Mouse (Mus musculus) kidney, adult 2 months (tissue): ENCODE data around the gene Gm3667. TPM values are rescaled to one million over a fixed set of nuclear protein-coding genes. Genes with fewer than 3 reads are reported as not detected.
"Not testable (repeated sequence)": the region's sequence is repeated elsewhere in the genome, so short reads cannot be mapped to it uniquely, and the experiment has no call there.

Experiments
- DNase-seq: peaks from one replicate; pipeline ENCODE4 v3.0.0; 2021
- H3K27ac ChIP-seq: fragments of 200-500 bp; 2 replicates; pipeline ENCODE4 v1.5.1; 2012; ENCODE audit warnings: low read depth, low read length, control low read depth, inconsistent platforms; ENCODE audit not compliant: insufficient read depth
- H3K27me3 ChIP-seq: fragments of 200-500 bp; replicated peaks from 2 replicates; pipeline ENCODE4 v1.6.1; 2012; ENCODE audit warnings: mild to moderate bottlenecking, moderate library complexity, low read length, inconsistent platforms; ENCODE audit not compliant: control insufficient read depth, insufficient read depth
- H3K36me3 ChIP-seq: fragments of 200-500 bp; 2 replicates; pipeline ENCODE4 v1.6.1; 2012; ENCODE audit warnings: mild to moderate bottlenecking, moderate library complexity, low read length, inconsistent platforms; ENCODE audit not compliant: control insufficient read depth, insufficient read depth
- H3K4me1 ChIP-seq: fragments of 200-500 bp; 2 replicates; pipeline ENCODE4 v1.6.1; 2011; ENCODE audit warnings: low read length; ENCODE audit not compliant: control insufficient read depth, insufficient read depth
- H3K4me3 ChIP-seq: fragments of 200-500 bp; 2 replicates; pipeline ENCODE4 v1.5.1; 2011; ENCODE audit warnings: mild to moderate bottlenecking, low read depth, low read length, control low read depth; ENCODE audit not compliant: insufficient read depth
- WGBS: fragments of 180-500 bp; shearing (Covaris S2); methylation state at CpG from one replicate; pipeline ENCODE4 v1.1.7; 2018; 5-methylcytosine and 5-hydroxymethylcytosine counted together
- polyA plus RNA-seq: library from polyadenylated mRNA; depleted of rRNA; stranded (reverse); fragments of >200 nt; gene quantifications from 2 replicates; pipeline ENCODE4 v1.2.3, GENCODE M21; 2012; rRNA removed

The Gm3667 gene
- not detected in 2 replicates for polyA plus RNA-seq

DNA sequence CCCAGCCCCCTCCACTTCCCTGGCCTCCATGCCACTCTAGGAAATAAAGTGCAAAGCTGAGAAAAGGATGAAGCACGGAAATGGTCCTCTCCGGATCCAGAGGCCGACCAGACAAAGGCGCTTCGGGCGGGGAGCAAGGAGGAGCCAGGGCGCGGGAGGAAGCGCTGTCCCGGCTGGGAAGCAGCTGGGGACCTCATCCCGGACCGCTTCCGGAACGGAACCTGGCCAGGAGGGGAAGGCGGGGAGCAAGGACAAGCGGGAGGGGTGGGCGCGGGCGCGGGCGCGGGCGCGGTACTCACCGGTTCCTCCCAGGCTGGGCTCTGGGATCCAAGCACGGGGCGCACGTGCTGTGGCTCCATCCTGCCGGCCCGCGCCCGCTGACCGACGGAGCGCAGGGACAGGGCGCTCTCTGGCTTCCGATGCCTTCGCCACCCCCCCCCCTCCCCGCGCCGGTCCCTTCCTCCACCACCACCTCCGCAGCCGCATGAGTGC lies at the start of gene Gm3667:
Gm3667 (minus strand) TSS at position 442 of the 492 bp plus-strand sequence.
- under 1% methylated on average over 26 of the region's 43 CpGs for WGBS

DNA sequence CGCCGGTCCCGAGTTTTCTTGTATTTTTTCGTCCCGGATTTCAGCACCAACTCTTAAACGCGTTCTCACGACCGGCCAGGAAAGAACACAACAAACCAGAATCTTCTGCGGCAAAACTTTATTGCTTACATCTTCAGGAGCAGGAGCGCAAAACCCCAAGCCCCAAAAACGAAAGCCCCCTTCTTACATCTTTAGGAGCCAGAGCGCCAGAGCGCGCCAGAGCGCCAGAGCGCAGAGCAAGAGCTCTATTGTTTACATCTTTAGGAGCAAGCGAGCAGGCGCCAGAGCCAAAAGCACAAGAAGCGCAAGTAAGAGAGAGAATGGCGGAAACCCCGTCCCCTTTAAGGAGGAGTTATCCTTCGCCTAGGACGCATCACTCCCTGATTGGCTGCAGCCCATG lies 10.1 kb upstream of the Gm3667 start:
- not testable (repeated sequence) for H3K36me3 ChIP-seq, H3K4me1 ChIP-seq, H3K4me3 ChIP-seq, H3K27me3 ChIP-seq, H3K27ac ChIP-seq
- 96% methylated on average over 20 of the region's 24 CpGs for WGBS
- DNase-seq = peak; percentile 1

More for the DNA sequence above, at the start of gene Gm3667:
- H3K27ac ChIP-seq, H3K36me3 ChIP-seq, H3K4me3 ChIP-seq, H3K27me3 ChIP-seq, H3K4me1 ChIP-seq: not testable (repeated sequence)
- peak; percentile 2 for DNase-seq

DNA sequence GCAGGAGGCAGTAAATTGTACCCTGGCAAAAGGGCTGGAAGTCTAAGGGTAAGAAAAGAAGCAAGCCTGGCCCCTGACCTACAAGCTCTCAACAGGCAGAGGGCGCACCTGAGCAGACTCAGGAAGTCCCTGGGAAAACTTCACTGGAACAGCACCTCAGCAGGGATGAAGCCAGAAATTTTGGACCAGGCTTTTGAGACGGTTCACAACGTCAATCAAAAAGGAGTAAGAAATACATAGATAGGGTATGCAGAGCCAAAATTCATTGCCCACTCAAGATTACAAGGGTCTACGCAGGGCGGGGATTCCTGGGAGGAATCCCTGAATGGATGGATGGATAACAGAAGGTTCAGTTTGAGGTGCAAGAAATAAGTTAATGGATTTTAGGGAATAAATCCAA lies 951 bp downstream of the Gm3667 start:
- not testable (repeated sequence) for H3K4me3 ChIP-seq, H3K36me3 ChIP-seq, H3K4me1 ChIP-seq, H3K27me3 ChIP-seq, H3K27ac ChIP-seq
- 7% methylated on average over 5 of the region's 5 CpGs for WGBS
- DNase-seq = peak; percentile 16

DNA sequence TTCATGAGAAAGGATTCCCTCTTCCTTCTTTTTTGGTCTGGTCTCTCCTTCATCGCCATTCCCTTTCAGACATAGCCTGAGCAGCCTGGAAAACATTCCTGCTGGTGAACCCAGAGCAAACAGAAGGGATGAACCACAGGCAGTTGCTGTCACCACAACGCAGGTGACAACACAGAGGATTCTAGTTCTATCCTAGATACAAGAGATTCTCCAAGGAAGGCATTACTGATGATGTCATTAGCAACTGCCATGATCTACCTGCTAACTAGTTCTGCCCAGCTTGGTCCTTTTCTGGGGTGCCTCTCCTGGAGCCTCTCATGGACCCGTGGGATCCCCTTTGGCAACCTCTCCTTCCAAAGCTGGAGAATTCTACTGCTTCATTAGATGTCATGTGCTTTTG lies 49.6 kb downstream of the Gm3667 start, which contains the start of gene Gm3642:
Gm3642 (minus strand) TSS at position 101 of the 400 bp plus-strand sequence.
- WGBS = no CpG with 5 or more reads among the region's 3 CpGs
- H3K27me3 ChIP-seq, H3K27ac ChIP-seq, H3K36me3 ChIP-seq, H3K4me3 ChIP-seq, DNase-seq, H3K4me1 ChIP-seq: not testable (repeated sequence)

DNA sequence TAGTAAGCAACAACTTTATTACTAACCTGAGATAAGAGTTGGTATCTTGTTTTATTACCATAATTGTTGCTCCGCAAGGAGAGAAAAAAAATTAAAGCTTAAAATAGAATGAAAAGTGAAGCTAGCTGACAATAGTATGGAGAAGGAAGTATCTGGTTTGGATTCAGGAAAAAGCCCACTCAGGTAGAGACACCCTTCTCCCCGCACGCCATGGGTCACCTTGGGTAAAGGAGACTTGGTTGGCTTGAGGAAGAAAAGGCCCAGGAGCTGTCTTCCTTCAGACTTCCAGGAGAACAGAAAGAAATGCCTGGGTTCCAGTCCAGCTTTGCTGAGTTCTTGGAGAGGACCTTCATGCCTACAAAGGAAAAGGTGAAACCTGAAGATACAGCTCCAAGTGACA lies 66.5 kb downstream of the Gm3667 start:
- H3K36me3 ChIP-seq, H3K27ac ChIP-seq, DNase-seq, H3K4me3 ChIP-seq, H3K27me3 ChIP-seq, H3K4me1 ChIP-seq: not testable (repeated sequence)
- WGBS = 92% methylated on average over 3 of the region's 3 CpGs

Other genes starting within 250 kb of the Gm3667 start
- 0.07 TPM in 1 of 2 replicates, not detected in the other for gene Gm10251, start 205.8 kb downstream of the Gm3667 start, polyA plus RNA-seq
- gene Gm8050, start 169.7 kb downstream of the Gm3667 start, polyA plus RNA-seq = not detected in 2 replicates
- gene Gm3636, start 147.6 kb downstream of the Gm3667 start, polyA plus RNA-seq = 0.06 TPM in 1 of 2 replicates, not detected in the other
- not detected in 2 replicates for gene Gm8362, start 115.6 kb downstream of the Gm3667 start, polyA plus RNA-seq
- not detected in 2 replicates for gene Gm3642, start 49.7 kb downstream of the Gm3667 start, polyA plus RNA-seq
- not detected in 2 replicates for gene Gm6356, start 83.9 kb upstream of the Gm3667 start, polyA plus RNA-seq
- gene Gm10406, start 137.5 kb upstream of the Gm3667 start, polyA plus RNA-seq = not detected in 2 replicates
- gene Gm3685, start 155.0 kb upstream of the Gm3667 start, polyA plus RNA-seq = not detected in 2 replicates
- not detected in 2 replicates for gene Gm3696, start 210.7 kb upstream of the Gm3667 start, polyA plus RNA-seq
- not detected in 2 replicates for gene Gm6676, start 235.4 kb upstream of the Gm3667 start, polyA plus RNA-seq